Mouse (Mus musculus): ENCODE measurements around the gene Npsr1. TPM values are rescaled to one million over a fixed set of nuclear protein-coding genes. Genes with fewer than 3 reads are reported as not detected.

The Npsr1 gene
- total RNA-seq, 2 experiments from 2014 or later: 5.0 to 5.1 TPM

- DNase-seq (ENCODE audit: low spot score in 2 of 2): no peak
- intact Hi-C loops (cut with DNase I): no loop called here
These were observed 249.2 kb downstream of the Npsr1 start for GRCm38 (mm10) chr9:24347011-24347410.

- DNase-seq (ENCODE audit: low spot score in 2 of 2): peak; percentile 1 to 58
- intact Hi-C loops (cut with DNase I): no loop called here
These were observed 251.7 kb downstream of the Npsr1 start for GRCm38 (mm10) chr9:24349510-24349909.

GRCm38 (mm10) chr9:24351402-24351801 lies 253.6 kb downstream of the Npsr1 start:
- DNase-seq (ENCODE audit: low spot score in 2 of 2): no peak
- intact Hi-C loops (cut with DNase I): no loop called here

All from left cerebral cortex, postnatal 25 days (tissue).